Comparison of ENCODE assay signal across 8 mouse cellular contexts in the genomic region with DNA sequence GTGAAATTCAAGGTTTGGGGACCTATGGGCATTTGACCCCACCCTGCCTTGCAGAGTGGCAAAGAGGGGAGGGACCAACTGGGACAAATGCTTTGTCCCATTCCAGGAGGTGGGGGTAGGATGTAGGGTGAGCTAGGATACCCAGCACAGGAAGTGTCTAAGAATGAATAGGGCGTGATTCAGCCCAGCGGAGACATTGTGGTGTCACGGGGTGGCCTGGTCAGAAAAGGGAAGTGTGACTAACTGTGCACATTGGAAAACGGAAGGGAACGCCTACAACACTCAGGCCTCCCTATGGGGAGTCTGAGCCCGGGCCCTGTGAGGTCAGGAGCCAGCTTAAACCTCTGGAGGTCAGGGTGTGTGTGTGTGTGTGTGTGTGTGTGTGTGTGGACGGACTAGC. TPM values are rescaled to one million over a fixed set of nuclear protein-coding genes. Genes with fewer than 3 reads are reported as not detected.
DNase-seq lines count a peak whose midpoint lies in the region; ATAC-seq and TF ChIP-seq lines count a peak whose summit lies in the region.

No protein-coding gene starts in this region.

- no peak overlapping the region for H3K27ac ChIP-seq in hindbrain, embryonic 15.5 days (replicated peaks)
- H3K27ac ChIP-seq in hindbrain, embryonic 11.5 days (ENCODE audit: low read depth, low read length): no peak overlapping the region
- peak overlapping the region; percentile 91 for H3K27ac ChIP-seq in bone marrow macrophage, adult 2 months (ENCODE audit: insufficient read depth, low read depth, low read length)

- no peak overlapping the region for H3K4me2 ChIP-seq in hindbrain, embryonic 15.5 days
- H3K4me2 ChIP-seq in hindbrain, embryonic 11.5 days (replicated peaks; ENCODE audit: low read depth, low read length): no peak overlapping the region

- no peaks in the 10 kb centered on the region for H3K9me3 ChIP-seq in hindbrain, embryonic 15.5 days
- H3K9me3 ChIP-seq in hindbrain, embryonic 11.5 days (ENCODE audit: control insufficient read depth, low read length): no peaks in the 10 kb centered on the region
- peaks cover 2% of the 10 kb centered on the region; the same call in 1 of the 2 replicates for H3K9me3 ChIP-seq in megakaryocyte, embryonic 14.5 days

- H3K36me3 ChIP-seq in hindbrain, embryonic 15.5 days: no peaks in the 10 kb centered on the region
- H3K36me3 ChIP-seq in hindbrain, embryonic 11.5 days (ENCODE audit: control insufficient read depth, insufficient read depth, low read length): no peaks in the 10 kb centered on the region
- H3K36me3 ChIP-seq in megakaryocyte, embryonic 14.5 days (replicated peaks; ENCODE audit: low read length): no peaks in the 10 kb centered on the region

- TF ChIP-seq POLR2A in bone marrow macrophage, adult 2 months (IDR thresholded peaks at IDR 0.05; ENCODE audit: borderline replicate concordance, low read depth, low read length): no peak

- no peak for DNase-seq in hindbrain, embryonic 11.5 days (ENCODE audit: low spot score)
- DNase-seq in kidney, adult 18-20 months: peak; percentile 47
- no peak for DNase-seq in left cerebral cortex, adult 18-20 months (ENCODE audit: low spot score in 2 of 2)
- no peak for DNase-seq in thymus, postnatal 4 days
- no peak for DNase-seq in embryo, embryonic 10 days (ENCODE audit: low spot score)

- no peak overlapping the region for H3K4me3 ChIP-seq in hindbrain, embryonic 15.5 days
- H3K4me3 ChIP-seq in hindbrain, embryonic 11.5 days (ENCODE audit: low read depth, low read length): no peak overlapping the region
- peak overlapping the region; percentile 22; the same call in 1 of the 2 replicates for H3K4me3 ChIP-seq in bone marrow macrophage, adult 2 months (ENCODE audit: insufficient read depth, low read length)
- peak overlapping the region; percentile 73 for H3K4me3 ChIP-seq in megakaryocyte, embryonic 14.5 days (replicated peaks)

- peak; percentile 23; the same call in 1 of the 2 replicates for ATAC-seq in hindbrain, embryonic 15.5 days (ENCODE audit: low FRiP score, low read depth)
- ATAC-seq in hindbrain, embryonic 11.5 days (ENCODE audit: low FRiP score): no peak

- H3K27me3 ChIP-seq in hindbrain, embryonic 15.5 days: no peaks in the 10 kb centered on the region
- 0 out of 2 replicates have a peak, but pooled peaks cover 1% of the 10 kb centered on the region for H3K27me3 ChIP-seq in hindbrain, embryonic 11.5 days (ENCODE audit: control insufficient read depth, insufficient read depth, low read length)
- peaks cover 26% of the 10 kb centered on the region for H3K27me3 ChIP-seq in megakaryocyte, embryonic 14.5 days (replicated peaks)

- WGBS in hindbrain, embryonic 15.5 days: 37% methylated on average over 7 of the region's 7 CpGs
- WGBS in hindbrain, embryonic 11.5 days: 45% methylated on average over 7 of the region's 7 CpGs

- TF ChIP-seq CTCF in bone marrow macrophage, adult 2 months (IDR thresholded peaks at IDR 0.05; ENCODE audit: low read depth, low read length): no peak

- H3K9ac ChIP-seq in hindbrain, embryonic 15.5 days: no peak overlapping the region
- no peak overlapping the region for H3K9ac ChIP-seq in hindbrain, embryonic 11.5 days (ENCODE audit: low read depth, low read length)

- H3K4me1 ChIP-seq in hindbrain, embryonic 15.5 days (replicated peaks): peaks cover 52% of the 10 kb centered on the region
- H3K4me1 ChIP-seq in hindbrain, embryonic 11.5 days (replicated peaks; ENCODE audit: control insufficient read depth, insufficient read depth, low read length): peaks cover 15% of the 10 kb centered on the region
- H3K4me1 ChIP-seq in bone marrow macrophage, adult 2 months (ENCODE audit: control insufficient read depth, insufficient read depth, low read length): peaks cover 54% of the 10 kb centered on the region
- H3K4me1 ChIP-seq in megakaryocyte, embryonic 14.5 days: peaks cover 67% of the 10 kb centered on the region

RNA-seq across cellular contexts. Expression of a gene that starts 3.8 kb away (rescaled TPM):
- polyA plus RNA-seq in hindbrain, embryonic 15.5 days (2015; fragmentation: Nextera tagmentation; extraction: Ambion mirVana): 3.7 and 5.5 TPM in 2 replicates
- polyA plus RNA-seq in hindbrain, embryonic 11.5 days (2014; fragmentation: Nextera tagmentation; extraction: Ambion mirVana): 9.4 and 9.5 TPM in 2 replicates
- 34.4 and 35.7 TPM in 2 replicates for polyA plus RNA-seq in bone marrow macrophage, adult 2 months (2012; ENCODE audit: insufficient read depth, insufficient read length, missing spikeins)
- polyA plus RNA-seq in megakaryocyte, embryonic 14.5 days (2012; ENCODE audit: insufficient read depth, low replicate concordance): 524 and 845 TPM in 2 replicates
- total RNA-seq in left cerebral cortex, adult 18-20 months (2021): 10 to 100 TPM; 14.7 to 24.5 TPM

RNA-seq across cellular contexts. Expression of a gene that starts 43.6 kb away (rescaled TPM):
- polyA plus RNA-seq in hindbrain, embryonic 15.5 days (2015; fragmentation: Nextera tagmentation; extraction: Ambion mirVana): 85.9 and 88.6 TPM in 2 replicates
- 66.7 and 74.5 TPM in 2 replicates for polyA plus RNA-seq in hindbrain, embryonic 11.5 days (2014; fragmentation: Nextera tagmentation; extraction: Ambion mirVana)
- polyA plus RNA-seq in bone marrow macrophage, adult 2 months (2012; ENCODE audit: insufficient read depth, insufficient read length, missing spikeins): 48.7 and 50.9 TPM in 2 replicates
- 14.6 and 45.4 TPM in 2 replicates for polyA plus RNA-seq in megakaryocyte, embryonic 14.5 days (2012; ENCODE audit: insufficient read depth, low replicate concordance)
- 100 to 1,000 TPM; 102 to 117 TPM for total RNA-seq in left cerebral cortex, adult 18-20 months (2021)

Comparison
In these comparisons a context has a peak if more than half of its experiments do, and no peak if none do; other contexts are left out.
1. H3K4me3 ChIP-seq: peak in bone marrow macrophage, adult 2 months (single experiment) and megakaryocyte, embryonic 14.5 days (single experiment); none in hindbrain, embryonic 15.5 days (single experiment) and hindbrain, embryonic 11.5 days (single experiment).
2. RNA of a gene that starts 3.8 kb away (polyA plus RNA-seq): 524 to 845 TPM in megakaryocyte, embryonic 14.5 days; 34.4 to 35.7 TPM in bone marrow macrophage, adult 2 months, 9.4 to 9.5 TPM in hindbrain, embryonic 11.5 days and 3.7 to 5.5 TPM in hindbrain, embryonic 15.5 days; every median in the first group is over 10 times any median in the second.